Mouse (Mus musculus) stomach, postnatal 0 days (tissue): ENCODE results near the gene Scn8a.

Experiments used
- CTCF ChIP-seq: IDR thresholded peaks from 2 replicates; pipeline ENCODE4 v1.5.1; 2016; ENCODE audit warnings: antibody characterized with exemption, low read depth, mild to moderate bottlenecking, moderate library complexity
- EP300 ChIP-seq: optimal IDR thresholded peaks from 2 replicates; pipeline ENCODE3; 2016; ENCODE audit warnings: antibody characterized with exemption

DNA sequence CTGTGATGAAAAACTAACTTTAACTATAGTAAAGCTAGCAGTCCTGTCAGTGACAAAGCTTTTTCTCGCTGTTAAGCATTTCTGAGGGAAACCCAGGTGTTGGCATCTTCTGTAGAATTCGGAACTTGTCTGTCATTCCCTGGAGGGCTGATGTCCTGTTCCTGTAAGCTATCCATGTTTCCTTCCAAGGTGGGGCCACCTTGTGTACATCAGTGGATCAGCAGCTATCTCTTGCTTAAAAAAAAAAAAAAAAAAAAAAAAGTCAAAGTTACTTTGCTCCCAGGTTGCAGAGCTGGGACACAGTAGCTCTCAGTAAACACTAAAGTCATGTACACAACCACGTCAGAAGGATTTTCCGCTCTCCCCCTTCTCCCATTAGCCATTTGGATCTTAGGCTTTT, 91.9 kb downstream of the Scn8a start:
- 0 out of 2 replicates have a peak, but pooled peaks have one; percentile 25 for TF ChIP-seq CTCF
- no peak for TF ChIP-seq EP300
